Comparison of ENCODE assay signal across 25 mouse cellular contexts in genomic region chr1:137690860-137691595, GRCm38 (mm10).
A peak's percentile ranks its signal among the peaks of the same experiment; 100 is the strongest.
DNase-seq lines count a peak whose midpoint lies in the region; ATAC-seq and TF ChIP-seq lines count a peak whose summit lies in the region.
"Had no signal": no experiment of that assay in that cellular context is flagged by ENCODE, and none has a peak within 500 bp of the region (broad histone marks: within the 10 kb centered on the region; RNA-seq: fewer than 3 reads in every experiment).

No protein-coding gene starts in this region.

- H3K27ac ChIP-seq in midbrain, postnatal 0 days (ENCODE audit: low read depth, low read length) = no peak overlapping the region
- no peak overlapping the region for H3K27ac ChIP-seq in midbrain, embryonic 14.5 days (replicated peaks; ENCODE audit: low read depth, low read length)
- H3K27ac ChIP-seq: embryonic facial prominence, embryonic 13.5 days; forebrain, embryonic 10.5 days; forebrain, embryonic 15.5 days; gastrocnemius, adult 2 months; hindbrain, embryonic 10.5 days; liver, embryonic 12.5 days; midbrain, embryonic 15.5 days; stomach, embryonic 15.5 days had no signal

- ATAC-seq in midbrain, postnatal 0 days (ENCODE audit: low FRiP score) = no peak
- no peak for ATAC-seq in midbrain, embryonic 14.5 days (ENCODE audit: low FRiP score, low TSS enrichment)
- no peak for ATAC-seq in megakaryocyte-erythroid progenitor cell, adult 5-6 weeks (replicated peaks; ENCODE audit: low FRiP score, low TSS enrichment, poor library complexity, severe bottlenecking)
- ATAC-seq: activated CD4-positive, CD25-positive, alpha-beta regulatory T cell, adult 4 months; forebrain, embryonic 15.5 days; intestine, postnatal 0 days; liver, embryonic 12.5 days; liver, postnatal 0 days; midbrain, embryonic 15.5 days had no signal

- no peak overlapping the region for H3K4me3 ChIP-seq in midbrain, postnatal 0 days (ENCODE audit: low read depth, low read length)
- no peak overlapping the region for H3K4me3 ChIP-seq in midbrain, embryonic 14.5 days (replicated peaks; ENCODE audit: low read depth, low read length)
- H3K4me3 ChIP-seq: embryonic facial prominence, embryonic 13.5 days; forebrain, embryonic 10.5 days; forebrain, embryonic 15.5 days; gastrocnemius, adult 2 months; hindbrain, embryonic 10.5 days; liver, embryonic 12.5 days; midbrain, embryonic 15.5 days; stomach, embryonic 15.5 days had no signal

- intact Hi-C loops in gastrocnemius, postnatal 36 days (cut with DNase I) = no loop called here

- no peaks in the 10 kb centered on the region for H3K27me3 ChIP-seq in midbrain, postnatal 0 days (ENCODE audit: insufficient read depth, low read length)
- H3K27me3 ChIP-seq in midbrain, embryonic 14.5 days (ENCODE audit: control insufficient read depth, insufficient read depth, low read length) = no peaks in the 10 kb centered on the region
- H3K27me3 ChIP-seq: CH12.LX; embryonic facial prominence, embryonic 13.5 days; forebrain, embryonic 15.5 days; liver, embryonic 12.5 days; midbrain, embryonic 15.5 days; stomach, embryonic 15.5 days had no signal

- no peak overlapping the region for H3K4me2 ChIP-seq in midbrain, postnatal 0 days (ENCODE audit: low read depth, low read length, poor library complexity, severe bottlenecking)
- no peak overlapping the region for H3K4me2 ChIP-seq in midbrain, embryonic 14.5 days (ENCODE audit: low read length)
- H3K4me2 ChIP-seq: embryonic facial prominence, embryonic 13.5 days; forebrain, embryonic 15.5 days; liver, embryonic 12.5 days; midbrain, embryonic 15.5 days; stomach, embryonic 15.5 days had no signal

- TF ChIP-seq CTCF in midbrain, postnatal 0 days (IDR thresholded peaks at IDR 0.05) = no peak

- peak; percentile 84 for DNase-seq in midbrain, postnatal 0 days (ENCODE audit: low spot score)
- no peak for DNase-seq in midbrain, embryonic 14.5 days
- peak; percentile 75 to 85 for DNase-seq in cerebellum, adult 18-20 months
- DNase-seq in cerebellum, postnatal 10 days = peak; percentile 83 to 87
- peak; percentile 59 for DNase-seq in retina, postnatal 1 day
- no peak for DNase-seq in gastrocnemius, postnatal 36 days
- no peak for DNase-seq in adrenal gland, adult 8-10 months
- DNase-seq: adrenal gland, adult 2 months; gastrocnemius, adult 2 months; heart, postnatal 14 days; kidney, postnatal 14 days; layer of hippocampus, adult 9-11 months; liver, postnatal 0 days; lung, postnatal 4 days had no signal

- no peaks in the 10 kb centered on the region for H3K9me3 ChIP-seq in midbrain, postnatal 0 days (ENCODE audit: low read length)
- no peaks in the 10 kb centered on the region for H3K9me3 ChIP-seq in midbrain, embryonic 14.5 days (ENCODE audit: control insufficient read depth, low read length)
- H3K9me3 ChIP-seq: embryonic facial prominence, embryonic 13.5 days; forebrain, embryonic 10.5 days; forebrain, embryonic 15.5 days; hindbrain, embryonic 10.5 days; liver, embryonic 12.5 days; midbrain, embryonic 15.5 days; stomach, embryonic 15.5 days had no signal

- WGBS in midbrain, postnatal 0 days = 87% methylated on average over 9 of the region's 9 CpGs
- WGBS in midbrain, embryonic 14.5 days = 91% methylated on average over 9 of the region's 9 CpGs

- no peaks in the 10 kb centered on the region for H3K4me1 ChIP-seq in midbrain, postnatal 0 days (ENCODE audit: insufficient read depth, low read length)
- 0 out of 2 replicates have a peak, but pooled peaks cover 4% of the 10 kb centered on the region for H3K4me1 ChIP-seq in midbrain, embryonic 14.5 days (ENCODE audit: control insufficient read depth, insufficient read depth, low read length)
- H3K4me1 ChIP-seq: liver, embryonic 12.5 days; midbrain, embryonic 15.5 days; stomach, embryonic 15.5 days had no signal

- no peaks in the 10 kb centered on the region for H3K36me3 ChIP-seq in midbrain, postnatal 0 days (ENCODE audit: insufficient read depth, low read length)
- no peaks in the 10 kb centered on the region for H3K36me3 ChIP-seq in midbrain, embryonic 14.5 days (ENCODE audit: control insufficient read depth, insufficient read depth, low read length)
- H3K36me3 ChIP-seq: embryonic facial prominence, embryonic 13.5 days; forebrain, embryonic 10.5 days; forebrain, embryonic 15.5 days; hindbrain, embryonic 10.5 days; liver, embryonic 12.5 days; midbrain, embryonic 15.5 days; stomach, embryonic 15.5 days had no signal

- no peak overlapping the region for H3K9ac ChIP-seq in midbrain, postnatal 0 days (replicated peaks; ENCODE audit: low read length, poor library complexity, severe bottlenecking)
- no peak overlapping the region for H3K9ac ChIP-seq in midbrain, embryonic 14.5 days (replicated peaks; ENCODE audit: low read length)
- H3K9ac ChIP-seq: embryonic facial prominence, embryonic 13.5 days; forebrain, embryonic 15.5 days; liver, embryonic 12.5 days; liver, postnatal 0 days; midbrain, embryonic 15.5 days; stomach, embryonic 15.5 days had no signal

Comparison
In these comparisons a context has a peak if more than half of its experiments do, and no peak if none do; other contexts are left out.
1. DNase-seq: peak in midbrain, postnatal 0 days (single experiment), cerebellum, adult 18-20 months (2 of 2), cerebellum, postnatal 10 days (2 of 2) and retina, postnatal 1 day (single experiment); none in midbrain, embryonic 14.5 days (single experiment), gastrocnemius, postnatal 36 days (0 of 2) and adrenal gland, adult 8-10 months (single experiment).